Mouse (Mus musculus): ENCODE measurements around the gene Adamts20. TPM values are rescaled to one million over a fixed set of nuclear protein-coding genes. Genes with fewer than 3 reads are reported as not detected.

The Adamts20 gene
- polyA plus RNA-seq, 1 experiment from 2014 or later: 1.6 TPM

GRCm38 (mm10) chr15:94244336-94244735, 220.9 kb downstream of the Adamts20 start:
- no peaks in the 10 kb centered on the region for H3K9me3 ChIP-seq (replicated peaks; ENCODE audit: control insufficient read depth, low read length)
- H3K4me3 ChIP-seq (ENCODE audit: low read depth, low read length): no peak overlapping the region
- no peak overlapping the region for H3K27ac ChIP-seq (ENCODE audit: low read depth, low read length)
- WGBS (ENCODE audit: insufficient replicate concordance): 49% methylated on average over 2 of the region's 2 CpGs
- peaks cover 16% of the 10 kb centered on the region for H3K4me1 ChIP-seq (ENCODE audit: control insufficient read depth, insufficient read depth, low read length)
- H3K9ac ChIP-seq (ENCODE audit: low read depth, low read length): no peak overlapping the region
- ATAC-seq (replicated peaks; ENCODE audit: insufficient number of reproducible peaks, low FRiP score, low TSS enrichment): no peak
- H3K27me3 ChIP-seq (ENCODE audit: control insufficient read depth, insufficient read depth, low read length): no peaks in the 10 kb centered on the region
- no peak overlapping the region for H3K4me2 ChIP-seq
- no peaks in the 10 kb centered on the region for H3K36me3 ChIP-seq (ENCODE audit: control insufficient read depth, insufficient read depth, low read length)

- ATAC-seq (replicated peaks; ENCODE audit: insufficient number of reproducible peaks, low FRiP score, low TSS enrichment): no peak
- Histone ChIP-seq H3K27me3 (ENCODE audit: control insufficient read depth, insufficient read depth, low read length) (no peaks in the 10 kb centered on the region), H3K36me3 (ENCODE audit: control insufficient read depth, insufficient read depth, low read length) (no peaks in the 10 kb centered on the region), H3K9me3 (replicated peaks; ENCODE audit: control insufficient read depth, low read length) (no peaks in the 10 kb centered on the region), H3K4me2 (no peak overlapping the region), H3K27ac (ENCODE audit: low read depth, low read length) (no peak overlapping the region), H3K4me1 (ENCODE audit: control insufficient read depth, insufficient read depth, low read length) (peaks cover 1% of the 10 kb centered on the region), H3K9ac (ENCODE audit: low read depth, low read length) (no peak overlapping the region), H3K4me3 (ENCODE audit: low read depth, low read length) (no peak overlapping the region)
- 71% methylated on average over 1 of the region's 1 CpGs for WGBS (ENCODE audit: insufficient replicate concordance)
Observed at GRCm38 (mm10) chr15:94242133-94242532, 223.1 kb downstream of the Adamts20 start.

- no peak for ATAC-seq (replicated peaks; ENCODE audit: insufficient number of reproducible peaks, low FRiP score, low TSS enrichment)
- H3K4me1 ChIP-seq (ENCODE audit: control insufficient read depth, insufficient read depth, low read length): no peaks in the 10 kb centered on the region
- H3K36me3 ChIP-seq (ENCODE audit: control insufficient read depth, insufficient read depth, low read length): no peaks in the 10 kb centered on the region
- no peaks in the 10 kb centered on the region for H3K9me3 ChIP-seq (replicated peaks; ENCODE audit: control insufficient read depth, low read length)
- 78% methylated on average over 4 of the region's 4 CpGs for WGBS (ENCODE audit: insufficient replicate concordance)
- H3K4me2 ChIP-seq: no peak overlapping the region
- H3K9ac ChIP-seq (ENCODE audit: low read depth, low read length): no peak overlapping the region
- H3K27me3 ChIP-seq (ENCODE audit: control insufficient read depth, insufficient read depth, low read length): no peaks in the 10 kb centered on the region
- no peak overlapping the region for H3K27ac ChIP-seq (ENCODE audit: low read depth, low read length)
- no peak overlapping the region for H3K4me3 ChIP-seq (ENCODE audit: low read depth, low read length)
Observed at GRCm38 (mm10) chr15:94239637-94240036, 225.6 kb downstream of the Adamts20 start.

DNA sequence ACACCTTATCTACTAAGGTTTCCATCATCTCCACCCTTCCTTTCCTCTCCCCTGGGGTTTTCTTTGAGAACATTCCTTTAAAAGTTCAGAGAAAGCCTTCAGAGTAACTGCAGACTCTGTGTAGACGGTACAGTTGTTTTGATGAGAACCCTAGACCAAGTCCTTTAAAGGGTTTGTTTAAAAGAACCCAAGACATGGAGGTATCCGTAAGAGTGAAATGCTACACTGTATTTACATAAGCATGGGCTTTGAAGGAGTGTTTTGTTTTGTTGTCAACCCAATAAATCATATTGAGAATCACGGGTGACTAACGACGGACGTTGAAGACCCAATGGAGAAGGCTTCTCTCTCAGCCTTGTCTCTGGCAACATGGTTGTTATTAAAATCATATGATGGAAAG, 226.1 kb downstream of the Adamts20 start:
- no peaks in the 10 kb centered on the region for H3K9me3 ChIP-seq (replicated peaks; ENCODE audit: control insufficient read depth, low read length)
- no peak overlapping the region for H3K27ac ChIP-seq (ENCODE audit: low read depth, low read length)
- H3K9ac ChIP-seq (ENCODE audit: low read depth, low read length): no peak overlapping the region
- 73% methylated on average over 6 of the region's 6 CpGs for WGBS (ENCODE audit: insufficient replicate concordance)
- H3K27me3 ChIP-seq (ENCODE audit: control insufficient read depth, insufficient read depth, low read length): no peaks in the 10 kb centered on the region
- H3K4me2 ChIP-seq: no peak overlapping the region
- H3K36me3 ChIP-seq (ENCODE audit: control insufficient read depth, insufficient read depth, low read length): no peaks in the 10 kb centered on the region
- H3K4me3 ChIP-seq (ENCODE audit: low read depth, low read length): no peak overlapping the region
- no peak for ATAC-seq (replicated peaks; ENCODE audit: insufficient number of reproducible peaks, low FRiP score, low TSS enrichment)
- H3K4me1 ChIP-seq (ENCODE audit: control insufficient read depth, insufficient read depth, low read length): no peaks in the 10 kb centered on the region

DNA sequence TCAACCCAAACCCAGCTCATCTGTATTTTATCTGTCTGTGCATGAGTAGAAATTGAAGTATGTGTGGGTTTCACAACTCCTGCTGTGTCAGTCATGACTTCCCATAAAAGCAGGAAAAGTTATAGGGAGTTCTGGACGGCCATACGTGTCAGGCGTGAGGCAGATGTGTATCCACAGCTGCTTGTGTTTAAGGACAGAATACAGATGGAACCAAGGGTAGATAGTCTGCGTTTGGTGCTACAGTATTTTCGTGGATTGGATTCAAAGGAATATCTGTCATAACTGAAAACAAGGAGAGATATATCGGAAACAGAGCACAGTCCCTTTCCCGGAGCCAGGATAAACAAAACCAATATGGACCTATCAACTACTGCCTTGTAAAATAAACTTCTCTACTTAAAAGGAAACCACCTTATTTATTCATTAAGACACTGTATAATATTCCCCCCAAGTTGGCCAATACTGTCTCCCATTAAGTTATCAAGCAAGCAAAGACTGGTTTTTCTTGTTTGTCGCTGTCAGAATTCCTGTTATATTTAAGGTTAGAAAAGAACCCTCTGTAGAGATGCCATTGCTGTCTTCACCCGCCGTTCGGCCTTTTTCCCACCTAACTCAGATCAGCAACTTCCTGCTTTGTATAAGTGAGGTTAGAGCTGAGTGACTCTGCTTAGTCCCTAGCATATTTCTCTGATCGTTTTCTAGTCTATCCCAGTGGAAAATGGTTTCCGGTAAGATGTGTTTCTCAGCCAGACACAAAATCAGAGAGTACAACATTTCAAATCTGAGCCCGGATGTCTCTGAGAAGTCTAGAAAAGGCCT, 227.0 kb downstream of the Adamts20 start:
- Histone ChIP-seq H3K27ac (ENCODE audit: low read depth, low read length) (0 out of 2 replicates have a peak overlapping the region, but pooled peaks have one; percentile 4), H3K36me3 (ENCODE audit: control insufficient read depth, insufficient read depth, low read length) (no peaks in the 10 kb centered on the region), H3K4me2 (no peak overlapping the region), H3K4me1 (ENCODE audit: control insufficient read depth, insufficient read depth, low read length) (no peaks in the 10 kb centered on the region), H3K9me3 (replicated peaks; ENCODE audit: control insufficient read depth, low read length) (no peaks in the 10 kb centered on the region), H3K9ac (ENCODE audit: low read depth, low read length) (no peak overlapping the region), H3K27me3 (ENCODE audit: control insufficient read depth, insufficient read depth, low read length) (no peaks in the 10 kb centered on the region), H3K4me3 (ENCODE audit: low read depth, low read length) (no peak overlapping the region)
- WGBS (ENCODE audit: insufficient replicate concordance): 66% methylated on average over 14 of the region's 14 CpGs
- ATAC-seq (replicated peaks; ENCODE audit: insufficient number of reproducible peaks, low FRiP score, low TSS enrichment): no peak

DNA sequence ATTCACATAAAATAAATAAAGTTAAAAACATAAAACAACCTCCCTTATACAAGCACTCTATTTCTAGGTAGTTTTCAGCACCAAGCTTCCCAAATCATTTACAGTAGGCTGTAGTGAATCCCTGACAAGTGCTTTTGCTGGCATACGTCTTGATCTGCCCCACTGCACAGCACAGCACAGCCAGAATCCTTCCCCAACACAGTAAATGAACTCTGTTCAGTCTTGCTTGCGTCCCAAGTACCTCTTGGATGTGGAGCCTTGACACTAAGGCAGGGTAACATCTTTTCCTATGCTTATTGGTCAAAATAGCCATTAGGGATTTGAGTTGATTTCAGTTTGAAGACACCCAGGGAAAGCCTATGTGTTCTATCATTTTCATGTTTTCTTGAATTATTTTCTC, 228.5 kb downstream of the Adamts20 start:
- WGBS (ENCODE audit: insufficient replicate concordance): 78% methylated on average over 2 of the region's 2 CpGs
- Histone ChIP-seq H3K9me3 (replicated peaks; ENCODE audit: control insufficient read depth, low read length) (no peaks in the 10 kb centered on the region), H3K36me3 (ENCODE audit: control insufficient read depth, insufficient read depth, low read length) (no peaks in the 10 kb centered on the region), H3K9ac (ENCODE audit: low read depth, low read length) (no peak overlapping the region), H3K27ac (ENCODE audit: low read depth, low read length) (no peak overlapping the region), H3K4me1 (ENCODE audit: control insufficient read depth, insufficient read depth, low read length) (no peaks in the 10 kb centered on the region), H3K27me3 (ENCODE audit: control insufficient read depth, insufficient read depth, low read length) (no peaks in the 10 kb centered on the region), H3K4me2 (no peak overlapping the region), H3K4me3 (ENCODE audit: low read depth, low read length) (no peak overlapping the region)
- no peak for ATAC-seq (replicated peaks; ENCODE audit: insufficient number of reproducible peaks, low FRiP score, low TSS enrichment)

- Histone ChIP-seq H3K27me3 (ENCODE audit: control insufficient read depth, insufficient read depth, low read length) (no peaks in the 10 kb centered on the region), H3K27ac (ENCODE audit: low read depth, low read length) (no peak overlapping the region), H3K36me3 (ENCODE audit: control insufficient read depth, insufficient read depth, low read length) (no peaks in the 10 kb centered on the region), H3K9me3 (replicated peaks; ENCODE audit: control insufficient read depth, low read length) (no peaks in the 10 kb centered on the region), H3K4me3 (ENCODE audit: low read depth, low read length) (no peak overlapping the region), H3K4me1 (ENCODE audit: control insufficient read depth, insufficient read depth, low read length) (0 out of 2 replicates have a peak, but pooled peaks cover 3% of the 10 kb centered on the region), H3K9ac (ENCODE audit: low read depth, low read length) (no peak overlapping the region), H3K4me2 (no peak overlapping the region)
- WGBS (ENCODE audit: insufficient replicate concordance): 70% methylated on average over 3 of the region's 3 CpGs
- no peak for ATAC-seq (replicated peaks; ENCODE audit: insufficient number of reproducible peaks, low FRiP score, low TSS enrichment)
Observed at GRCm38 (mm10) chr15:94236121-94236520, 229.1 kb downstream of the Adamts20 start.

DNA sequence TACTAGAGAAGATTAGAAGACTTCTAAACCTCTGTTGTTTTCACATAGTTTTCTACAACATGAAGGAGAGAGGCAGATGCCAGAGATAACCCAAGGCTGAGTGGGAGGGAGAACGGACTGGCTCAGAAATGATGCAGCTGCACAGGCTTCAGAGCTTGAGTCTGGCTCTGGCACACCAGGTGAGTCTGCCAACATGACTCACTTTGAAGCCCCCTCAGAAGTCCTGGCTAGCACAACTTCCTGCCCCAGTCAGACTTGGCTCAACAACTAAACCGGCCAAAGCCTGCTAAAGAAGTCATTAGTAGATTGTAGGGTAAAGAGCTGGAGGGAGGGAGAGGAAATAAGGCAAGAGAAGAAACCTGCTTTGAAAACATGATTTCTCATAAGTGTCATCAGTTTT, 230.0 kb downstream of the Adamts20 start:
- no peak overlapping the region for H3K9ac ChIP-seq (ENCODE audit: low read depth, low read length)
- H3K4me1 ChIP-seq (ENCODE audit: control insufficient read depth, insufficient read depth, low read length): 0 out of 2 replicates have a peak, but pooled peaks cover 3% of the 10 kb centered on the region
- no peak overlapping the region for H3K27ac ChIP-seq (ENCODE audit: low read depth, low read length)
- WGBS (ENCODE audit: insufficient replicate concordance): 65% methylated on average over 2 of the region's 2 CpGs
- no peak for ATAC-seq (replicated peaks; ENCODE audit: insufficient number of reproducible peaks, low FRiP score, low TSS enrichment)
- no peak overlapping the region for H3K4me3 ChIP-seq (ENCODE audit: low read depth, low read length)
- H3K27me3 ChIP-seq (ENCODE audit: control insufficient read depth, insufficient read depth, low read length): no peaks in the 10 kb centered on the region
- no peak overlapping the region for H3K4me2 ChIP-seq
- H3K9me3 ChIP-seq (replicated peaks; ENCODE audit: control insufficient read depth, low read length): no peaks in the 10 kb centered on the region
- no peaks in the 10 kb centered on the region for H3K36me3 ChIP-seq (ENCODE audit: control insufficient read depth, insufficient read depth, low read length)

GRCm38 (mm10) chr15:94231246-94231645, 234.0 kb downstream of the Adamts20 start:
- H3K9ac ChIP-seq (ENCODE audit: low read depth, low read length): no peak overlapping the region
- H3K4me3 ChIP-seq (ENCODE audit: low read depth, low read length): no peak overlapping the region
- WGBS (ENCODE audit: insufficient replicate concordance): 32% methylated on average over 5 of the region's 5 CpGs
- H3K4me1 ChIP-seq (ENCODE audit: control insufficient read depth, insufficient read depth, low read length): 0 out of 2 replicates have a peak, but pooled peaks cover 3% of the 10 kb centered on the region
- ATAC-seq (replicated peaks; ENCODE audit: insufficient number of reproducible peaks, low FRiP score, low TSS enrichment): no peak
- H3K9me3 ChIP-seq (replicated peaks; ENCODE audit: control insufficient read depth, low read length): no peaks in the 10 kb centered on the region; the same call in 1 of the 2 replicates
- no peak overlapping the region for H3K27ac ChIP-seq (ENCODE audit: low read depth, low read length)
- no peaks in the 10 kb centered on the region for H3K36me3 ChIP-seq (ENCODE audit: control insufficient read depth, insufficient read depth, low read length)
- no peaks in the 10 kb centered on the region for H3K27me3 ChIP-seq (ENCODE audit: control insufficient read depth, insufficient read depth, low read length)
- no peak overlapping the region for H3K4me2 ChIP-seq

Data from heart, embryonic 11.5 days (tissue).